18 mouse cellular contexts compared by ENCODE assay signal in genomic region chr1:191498271-191498955, GRCm38 (mm10).
A peak's percentile ranks its signal among the peaks of the same experiment; 100 is the strongest.
DNase-seq lines count a peak whose midpoint lies in the region; ATAC-seq lines count a peak whose summit lies in the region.
"Had no signal": no experiment of that assay in that cellular context is flagged by ENCODE, and none has a peak within 500 bp of the region (broad histone marks: within the 10 kb centered on the region; RNA-seq: fewer than 3 reads in every experiment).

No protein-coding gene starts in this region.

- peak overlapping the region; percentile 78 for H3K27ac ChIP-seq in stomach, embryonic 16.5 days (ENCODE audit: low read length)
- H3K27ac ChIP-seq: embryonic facial prominence, embryonic 12.5 days; limb, embryonic 10.5 days; neural tube, embryonic 13.5 days had no signal

- no peak overlapping the region for H3K4me2 ChIP-seq in stomach, embryonic 16.5 days (ENCODE audit: low read depth, low read length)
- H3K4me2 ChIP-seq: embryonic facial prominence, embryonic 12.5 days; neural tube, embryonic 13.5 days had no signal

- H3K9ac ChIP-seq in stomach, embryonic 16.5 days (ENCODE audit: low read length): no peak overlapping the region; the same call in 1 of the 2 replicates
- H3K9ac ChIP-seq: embryonic facial prominence, embryonic 12.5 days; liver, postnatal 0 days; neural tube, embryonic 13.5 days had no signal

- 69% methylated on average over 14 of the region's 14 CpGs for WGBS in stomach, embryonic 16.5 days

- ATAC-seq in stomach, embryonic 16.5 days (ENCODE audit: insufficient read depth, low FRiP score): peak; percentile 80; the same call in 1 of the 2 replicates
- no peak for ATAC-seq in frontal cortex, adult (ENCODE audit: low TSS enrichment)
- ATAC-seq: forebrain, embryonic 14.5 days; liver, postnatal 0 days had no signal

- no peak overlapping the region for H3K4me3 ChIP-seq in stomach, embryonic 16.5 days (replicated peaks; ENCODE audit: low read length)
- H3K4me3 ChIP-seq: embryonic facial prominence, embryonic 12.5 days; limb, embryonic 10.5 days; neural tube, embryonic 13.5 days had no signal

- DNase-seq in adrenal gland, postnatal 10 days: peak; percentile 27
- DNase-seq in adrenal gland, postnatal 25 days: no peak
- DNase-seq in thymus, postnatal 14 days: peak; percentile 47
- no peak for DNase-seq in thymus, postnatal 25 days
- DNase-seq in lung, adult 18-20 months: peak; percentile 68 to 80
- DNase-seq in Muller cell, postnatal 12 days (ENCODE audit: inconsistent ontology term): no peak
- DNase-seq: cerebellum, adult 9-11 months; gastrocnemius, postnatal 36 days; heart, postnatal 10 days; liver, postnatal 0 days; midbrain, embryonic 14.5 days; right cerebral cortex, adult 18-20 months had no signal

- H3K36me3 ChIP-seq in stomach, embryonic 16.5 days (ENCODE audit: control insufficient read depth, insufficient read depth, low read length): no peaks in the 10 kb centered on the region
- H3K36me3 ChIP-seq: embryonic facial prominence, embryonic 12.5 days; limb, embryonic 10.5 days; neural tube, embryonic 13.5 days had no signal

- no peaks in the 10 kb centered on the region for H3K9me3 ChIP-seq in stomach, embryonic 16.5 days (replicated peaks; ENCODE audit: control insufficient read depth, low read length)
- H3K9me3 ChIP-seq: embryonic facial prominence, embryonic 12.5 days; limb, embryonic 10.5 days; neural tube, embryonic 13.5 days had no signal

- H3K4me1 ChIP-seq in stomach, embryonic 16.5 days (ENCODE audit: control insufficient read depth, insufficient read depth, low read length): peaks cover 10% of the 10 kb centered on the region
- H3K4me1 ChIP-seq: embryonic facial prominence, embryonic 12.5 days; limb, embryonic 10.5 days had no signal

- no peaks in the 10 kb centered on the region for H3K27me3 ChIP-seq in stomach, embryonic 16.5 days (ENCODE audit: control insufficient read depth, insufficient read depth, low read length)
- H3K27me3 ChIP-seq: embryonic facial prominence, embryonic 12.5 days; neural tube, embryonic 13.5 days had no signal

Comparison
In these comparisons a context has a peak if more than half of its experiments do, and no peak if none do; other contexts are left out.
1. DNase-seq: peak in adrenal gland, postnatal 10 days (single experiment), thymus, postnatal 14 days (single experiment) and lung, adult 18-20 months (2 of 2); none in adrenal gland, postnatal 25 days (single experiment), thymus, postnatal 25 days (single experiment) and Muller cell, postnatal 12 days (single experiment).